Comparison of ENCODE assay signal across 20 mouse cellular contexts in the genomic region with DNA sequence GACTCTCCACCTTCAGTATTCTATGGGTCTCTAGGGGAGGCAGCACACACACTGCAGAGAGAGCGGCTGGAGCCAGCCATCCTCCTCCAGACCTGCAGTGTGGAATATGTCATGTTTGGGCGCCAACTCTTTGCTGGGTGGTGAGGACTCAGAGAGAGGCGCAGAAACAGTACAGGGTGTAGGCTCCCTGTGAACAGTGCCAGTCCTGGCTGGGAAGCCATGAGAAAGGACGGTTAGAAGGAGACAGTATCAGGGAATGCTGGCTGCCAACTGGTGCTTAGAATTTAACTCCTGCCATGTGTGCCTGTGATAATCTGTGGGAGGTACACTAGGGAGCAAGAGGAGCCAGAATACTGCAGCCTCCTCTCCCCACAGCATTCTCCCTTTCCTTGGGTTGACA. TPM values are rescaled to one million over a fixed set of nuclear protein-coding genes. Genes with fewer than 3 reads are reported as not detected.
A peak's percentile ranks its signal among the peaks of the same experiment; 100 is the strongest.
DNase-seq lines count a peak whose midpoint lies in the region; TF ChIP-seq lines count a peak whose summit lies in the region.
"Had no signal": no experiment of that assay in that cellular context is flagged by ENCODE, and none has a peak within 500 bp of the region (broad histone marks: within the 10 kb centered on the region; RNA-seq: fewer than 3 reads in every experiment).

No protein-coding gene starts in this region.

- peak; percentile 74 for DNase-seq in right cerebral cortex, adult 18-20 months
- no peak for DNase-seq in right cerebral cortex, postnatal 4 days
- peak; percentile 45 for DNase-seq in layer of hippocampus, adult 9-10 months (ENCODE audit: low spot score)
- peak; percentile 11 to 16 for DNase-seq in left cerebral cortex, postnatal 10 days (ENCODE audit: extremely low spot score in 1 of 2, low spot score in 2 of 2)
- DNase-seq in telencephalon, adult 2 months (ENCODE audit: low read depth, low spot score), result peak; percentile 88
- no peak for DNase-seq in thymus, postnatal 4 days
- no peak for DNase-seq in gastrocnemius, adult 2 months
- DNase-seq in lung, postnatal 14 days, result no peak
- DNase-seq: adrenal gland, postnatal 25 days; B cell, adult 2 months; cerebellum, adult 8-10 months; heart, adult 11 months; kidney, adult 2 months; kidney, postnatal 36 days; lung, postnatal 10 days; thymus, adult 18-20 months had no signal

- H3K4me3 ChIP-seq in gastrocnemius, adult 2 months, result no peak overlapping the region
- H3K4me3 ChIP-seq: embryonic facial prominence, embryonic 12.5 days; limb, embryonic 15.5 days; midbrain, embryonic 15.5 days had no signal

- H3K27ac ChIP-seq in gastrocnemius, adult 2 months, result no peak overlapping the region
- H3K27ac ChIP-seq: embryonic facial prominence, embryonic 12.5 days; limb, embryonic 15.5 days; midbrain, embryonic 15.5 days had no signal

- intact Hi-C loops in left cerebral cortex, postnatal 10 days (cut with DNase I), result loop anchor here (10.0 kb wide), 1 partner anchor 900 kb away; a partner anchor contains a TSS
- intact Hi-C loops in gastrocnemius, adult 2 months (cut with DNase I), result no loop called here

- no peak for TF ChIP-seq CTCF in gastrocnemius, adult 2 months (IDR thresholded peaks at IDR 0.05)

RNA-seq across cellular contexts. Expression of a gene that starts 40.5 kb away (rescaled TPM):
- total RNA-seq in left cerebral cortex, postnatal 10 days (2021), result 1 to 10 TPM; 1.4 to 1.8 TPM
- 10 to 100 TPM; 18.0 to 39.9 TPM for total RNA-seq in gastrocnemius, adult 2 months (2021)
- total RNA-seq: adrenal gland, postnatal 25 days; hematopoietic stem cell, adult 5-6 weeks had no signal

Comparison
In these comparisons a context has a peak if more than half of its experiments do, and no peak if none do; other contexts are left out.
1. DNase-seq: peak in right cerebral cortex, adult 18-20 months (single experiment), layer of hippocampus, adult 9-10 months (single experiment), left cerebral cortex, postnatal 10 days (2 of 2) and telencephalon, adult 2 months (single experiment); none in right cerebral cortex, postnatal 4 days (single experiment), thymus, postnatal 4 days (single experiment), gastrocnemius, adult 2 months (single experiment) and lung, postnatal 14 days (single experiment).
2. RNA of a gene that starts 40.5 kb away (total RNA-seq): 18.0 to 39.9 TPM in gastrocnemius, adult 2 months; 1.4 to 1.8 TPM in left cerebral cortex, postnatal 10 days; every median in the first group is over 4 times any median in the second.